Mouse (Mus musculus) ES-E14 (cell line): ENCODE measurements around the gene Ulk2. TPM values are rescaled to one million over a fixed set of nuclear protein-coding genes. Genes with fewer than 3 reads are reported as not detected.

ENCODE experiments used
- DNase-seq: peaks from one replicate; pipeline ENCODE4 v3.0.0-alpha.2; 2013; ENCODE audit warnings: low read depth, low spot score
- H3K27ac ChIP-seq: 2 replicates; pipeline ENCODE4 v1.5.1; 2012; ENCODE audit warnings: low read depth, mild to moderate bottlenecking, low read length, moderate library complexity, mixed read lengths; ENCODE audit not compliant: poor library complexity, insufficient read depth, severe bottlenecking
- H3K36me3 ChIP-seq: 2 replicates; pipeline ENCODE4 v1.6.1; 2012; ENCODE audit warnings: mild to moderate bottlenecking, low read length, moderate library complexity, mixed read lengths; ENCODE audit not compliant: control insufficient read depth, poor library complexity, insufficient read depth, severe bottlenecking
- H3K4me1 ChIP-seq, 2 experiments: fragments of 150-350 bp in 1 of 2; sonication (generic) in 1 of 2; 2 replicates each; pipeline ENCODE4 v1.6.1; 2012; ENCODE audit warnings: low read length in 2 of 2, mild to moderate bottlenecking in 1 of 2, mixed read lengths in 1 of 2; ENCODE audit not compliant: control insufficient read depth in 2 of 2, insufficient read depth in 2 of 2, poor library complexity in 1 of 2
- H3K4me3 ChIP-seq, 2 experiments: fragments of 150-350 bp in 1 of 2; sonication (generic) in 1 of 2; 2 replicates each; pipeline ENCODE4 v1.5.1; 2012; ENCODE audit warnings: low read length in 2 of 2, low read depth in 1 of 2, mild to moderate bottlenecking in 1 of 2, mixed read lengths in 1 of 2; ENCODE audit not compliant: insufficient read depth in 1 of 2, poor library complexity in 1 of 2, severe bottlenecking in 1 of 2
- H3K9ac ChIP-seq: 2 replicates; pipeline ENCODE4 v1.6.1; 2012; ENCODE audit warnings: low read depth, mild to moderate bottlenecking, low read length, mixed read lengths; ENCODE audit not compliant: poor library complexity, insufficient read depth, severe bottlenecking
- H3K9me3 ChIP-seq: fragments of 150-350 bp; sonication (generic); 2 replicates; pipeline ENCODE4 v1.6.1; 2012; ENCODE audit warnings: low read depth, mild to moderate bottlenecking, low read length; ENCODE audit not compliant: control insufficient read depth, insufficient read depth
- CHD2 ChIP-seq: IDR thresholded peaks from 2 replicates; pipeline ENCODE4 v1.6.1; 2014; ENCODE audit warnings: mild to moderate bottlenecking, low read depth, low read length, inconsistent platforms
- HCFC1 ChIP-seq: IDR thresholded peaks from 2 replicates; pipeline ENCODE4 v1.6.1; 2012; ENCODE audit warnings: low read length, inconsistent platforms, borderline replicate concordance; ENCODE audit not compliant: insufficient read depth
- MAFK ChIP-seq: IDR thresholded peaks from 2 replicates; pipeline ENCODE4 v1.6.1; 2014; ENCODE audit warnings: mild to moderate bottlenecking, low read depth, low read length, inconsistent platforms; ENCODE audit not compliant: insufficient read depth
- ZC3H11A ChIP-seq: IDR thresholded peaks from 2 replicates; pipeline ENCODE4 v1.6.1; 2012; ENCODE audit warnings: low read depth, mild to moderate bottlenecking, inconsistent platforms, low read length, borderline replicate concordance
- ZNF384 ChIP-seq: IDR thresholded peaks from 2 replicates; pipeline ENCODE4 v1.6.1; 2012; ENCODE audit warnings: low read depth, low read length, inconsistent platforms
- in situ Hi-C, 2 experiments: fragments of 600-800 bp; cut with MboI; formaldehyde crosslinking; loops; one replicate each; pipeline ENCODE4 v1.15.1; 2025; ENCODE audit warnings: low sequenced_read_pairs in 2 of 2, inconsistent platforms in 1 of 2; ENCODE audit not compliant: unreplicated experiment in 2 of 2
- total RNA-seq: library from RNA; depleted of rRNA; stranded (reverse); fragments of 300-350 nt; gene quantifications from 2 replicates; pipeline ENCODE4 v1.2.3, GENCODE M21; 2012; rRNA removed

The Ulk2 gene
- total RNA-seq: 3.3 and 4.3 TPM in 2 replicates

- Histone ChIP-seq H3K9ac (peak within 1 kb of the TSS; percentile 74), H3K4me3 (peak within 1 kb of the TSS; percentile 76 to 87), H3K27ac (no peak within 1 kb of the TSS), H3K36me3 (no peaks in the 10 kb centered on the region), H3K4me1 (0 out of 4 replicates have a peak, but pooled peaks cover 0 to 2% of the 10 kb centered on the region in 2 experiments), H3K9me3 (no peaks in the 10 kb centered on the region)
- no peak for TF ChIP-seq MAFK
- DNase-seq: peak; percentile 61
- in situ Hi-C loops: no loop called here
Measured at GRCm38 (mm10) chr11:61854988-61855411, at the start of gene Ulk2. Gene Ulk2 (minus strand): TSS chr11:61855073.

GRCm38 (mm10) chr11:61882183-61882582 lies 27.3 kb upstream of the Ulk2 start:
- no peak overlapping the region for H3K27ac ChIP-seq
- DNase-seq: no peak
- H3K4me3 ChIP-seq: no peak overlapping the region
- H3K9ac ChIP-seq: no peak overlapping the region
- in situ Hi-C loops: no loop called here
- no peak for TF ChIP-seq ZNF384
- peak; percentile 31; the same call in 1 of the 2 replicates for TF ChIP-seq MAFK
- H3K36me3 ChIP-seq: peaks cover 13% of the 10 kb centered on the region
- H3K9me3 ChIP-seq: no peaks in the 10 kb centered on the region
- H3K4me1 ChIP-seq: peaks cover 0 to 2% of the 10 kb centered on the region in 2 experiments; a peak in 1 of 4 replicates

GRCm38 (mm10) chr11:61879921-61880320 lies 25.0 kb upstream of the Ulk2 start:
- H3K27ac ChIP-seq: no peak overlapping the region
- no peak overlapping the region for H3K4me3 ChIP-seq
- no peaks in the 10 kb centered on the region for H3K9me3 ChIP-seq
- H3K4me1 ChIP-seq: peaks cover 0 to 2% of the 10 kb centered on the region in 2 experiments; a peak in 1 of 4 replicates
- TF ChIP-seq ZNF384 (no peak), MAFK (no peak), ZC3H11A (no peak), CHD2 (no peak), HCFC1 (no peak)
- in situ Hi-C loops: no loop called here
- no peak for DNase-seq
- no peak overlapping the region for H3K9ac ChIP-seq
- peaks cover 14% of the 10 kb centered on the region for H3K36me3 ChIP-seq

- no peaks in the 10 kb centered on the region for H3K9me3 ChIP-seq
- H3K36me3 ChIP-seq: peaks cover 11% of the 10 kb centered on the region
- no peak for TF ChIP-seq ZNF384
- no peak for TF ChIP-seq ZC3H11A
- no peak for TF ChIP-seq CHD2
- no peak for TF ChIP-seq MAFK
- no peak for TF ChIP-seq HCFC1
- in situ Hi-C loops: no loop called here
- no peak overlapping the region for H3K27ac ChIP-seq
- H3K4me1 ChIP-seq: no peaks in the 10 kb centered on the region
- H3K9ac ChIP-seq: no peak overlapping the region
- H3K4me3 ChIP-seq: no peak overlapping the region
- no peak for DNase-seq
Measured at GRCm38 (mm10) chr11:61871881-61872280, 17.0 kb upstream of the Ulk2 start.

- TF ChIP-seq HCFC1 (no peak), ZC3H11A (no peak), MAFK (no peak)
- in situ Hi-C loops: no loop called here
- Histone ChIP-seq H3K4me1 (no peaks in the 10 kb centered on the region), H3K9ac (no peak overlapping the region), H3K36me3 (peaks cover 3% of the 10 kb centered on the region), H3K9me3 (no peaks in the 10 kb centered on the region), H3K4me3 (no peak overlapping the region), H3K27ac (no peak overlapping the region)
- no peak for DNase-seq
Measured at GRCm38 (mm10) chr11:61866856-61867255, 12.0 kb upstream of the Ulk2 start.
